Mouse (Mus musculus) ES-CJ7 (cell line): ENCODE measurements around the gene Sema5a.
A peak's percentile ranks its signal among the peaks of the same experiment; 100 is the strongest.

Source experiments
- DNase-seq: peaks from one replicate; pipeline ENCODE4 v3.0.0; 2011; ENCODE audit warnings: low read depth, low spot score

Sema5a gene

DNA sequence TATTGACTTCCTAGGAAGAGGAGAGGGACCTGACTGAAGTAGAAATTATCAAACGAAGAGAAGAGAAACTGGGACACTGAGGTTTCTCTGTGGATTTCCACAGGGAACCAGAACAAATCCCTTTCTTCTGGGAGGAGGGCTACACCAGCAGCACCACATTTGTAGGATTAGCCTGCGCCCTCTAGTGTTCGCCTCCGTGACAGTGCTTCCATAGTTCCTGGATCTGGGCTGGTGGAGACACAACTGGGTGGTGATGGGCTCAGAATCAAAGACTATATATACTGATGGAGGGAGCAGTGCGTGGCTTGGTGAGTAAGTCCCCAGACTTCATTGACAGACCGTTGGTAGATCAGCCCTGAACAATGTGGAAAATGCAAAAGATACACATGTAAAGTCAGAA is 193.0 kb downstream of the Sema5a start:
- DNase-seq: peak; percentile 65

DNA sequence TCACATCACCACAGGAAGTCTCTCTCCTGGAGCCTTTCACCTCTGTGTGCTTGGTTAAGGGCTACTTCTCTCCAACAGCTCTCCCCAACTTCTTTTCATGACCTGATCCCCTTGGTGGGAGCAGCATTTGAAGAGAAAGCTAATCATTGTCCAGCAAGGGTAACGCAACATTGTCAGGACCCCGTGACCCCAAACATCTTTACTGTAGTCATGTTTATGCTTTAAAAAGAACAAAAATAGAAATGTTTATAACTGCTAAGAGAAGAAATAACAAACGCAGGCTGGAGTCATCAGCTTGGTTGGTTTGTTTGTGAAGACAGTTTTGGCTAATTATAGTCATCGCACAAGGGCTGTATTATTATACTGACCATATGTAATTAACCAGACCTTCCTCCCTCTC is 198.1 kb downstream of the Sema5a start:
- DNase-seq: no peak

DNA sequence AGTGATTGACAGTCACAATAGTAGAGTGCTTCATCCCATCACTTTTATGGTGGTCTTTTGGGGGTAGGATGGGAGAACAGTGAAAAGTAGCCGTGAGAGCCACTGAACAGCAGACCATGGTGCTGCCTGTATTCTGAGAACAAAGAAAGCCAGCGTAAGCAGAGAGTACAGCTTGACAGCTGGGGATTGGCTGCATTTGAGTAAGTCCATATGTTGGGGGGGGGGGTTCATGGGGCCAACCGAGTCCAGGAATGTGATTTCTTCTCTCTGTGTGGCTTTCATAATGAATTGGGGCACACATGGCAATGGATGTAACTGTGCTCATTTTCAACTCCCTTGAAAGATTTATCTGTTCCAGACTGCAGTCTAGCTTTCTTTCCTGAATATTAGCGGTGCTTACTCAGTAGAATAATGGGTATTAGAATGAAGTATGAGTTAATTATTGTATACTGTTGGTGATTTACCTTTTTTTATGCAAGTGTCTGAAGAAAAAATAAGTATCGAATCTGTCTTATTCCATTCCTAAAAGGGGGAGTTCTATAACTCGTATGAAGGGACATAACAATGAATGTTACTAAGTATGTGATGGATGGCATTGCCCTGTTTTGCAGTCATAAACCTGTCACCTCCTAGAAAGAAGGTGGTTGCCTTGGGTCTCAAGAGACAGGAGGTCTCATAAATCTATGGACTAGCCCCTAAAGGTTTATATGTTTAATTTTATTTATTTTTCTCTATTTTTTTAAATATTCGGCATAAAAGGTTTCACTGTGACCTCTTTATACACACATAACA is 203.1 kb downstream of the Sema5a start:
- no peak for DNase-seq

DNA sequence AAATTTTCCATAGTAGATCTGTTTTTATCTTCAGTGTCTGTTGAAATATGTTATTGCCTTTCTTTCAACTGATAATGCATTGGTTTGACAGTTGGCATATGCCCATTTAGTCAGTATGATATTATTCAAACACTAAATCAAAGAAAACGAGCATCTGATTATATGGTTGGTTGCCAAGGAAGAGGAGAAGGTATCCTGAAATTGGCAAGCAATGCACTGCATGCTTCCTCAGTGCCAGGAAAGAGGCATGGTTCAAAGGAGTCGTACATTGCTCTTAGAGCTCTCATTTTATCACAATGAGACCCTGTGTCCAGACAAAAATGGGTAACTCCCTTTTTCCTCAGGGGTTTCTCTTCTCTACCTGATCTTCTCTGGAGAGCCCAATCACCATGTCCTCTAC is 214.4 kb downstream of the Sema5a start:
- DNase-seq: no peak

DNA sequence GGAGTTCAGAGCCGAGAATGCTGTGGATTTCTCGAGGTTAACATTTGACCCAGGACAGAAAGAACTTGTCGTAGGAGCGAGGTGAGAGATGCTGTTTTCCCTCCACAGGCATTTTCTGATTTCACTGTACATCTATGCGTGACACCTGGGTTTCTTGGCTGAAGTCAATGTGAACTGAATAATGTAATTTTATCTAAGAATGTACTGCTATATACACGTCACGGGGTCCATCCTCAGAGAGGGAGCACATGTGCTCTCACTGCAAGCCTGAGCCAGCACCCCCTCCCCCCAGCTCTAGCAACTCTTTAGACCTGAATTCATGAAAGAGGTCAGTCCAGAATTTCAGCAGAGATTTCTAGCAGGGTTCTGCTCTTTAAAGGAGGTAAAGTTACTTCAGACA is 215.6 kb downstream of the Sema5a start:
- DNase-seq: no peak

DNA sequence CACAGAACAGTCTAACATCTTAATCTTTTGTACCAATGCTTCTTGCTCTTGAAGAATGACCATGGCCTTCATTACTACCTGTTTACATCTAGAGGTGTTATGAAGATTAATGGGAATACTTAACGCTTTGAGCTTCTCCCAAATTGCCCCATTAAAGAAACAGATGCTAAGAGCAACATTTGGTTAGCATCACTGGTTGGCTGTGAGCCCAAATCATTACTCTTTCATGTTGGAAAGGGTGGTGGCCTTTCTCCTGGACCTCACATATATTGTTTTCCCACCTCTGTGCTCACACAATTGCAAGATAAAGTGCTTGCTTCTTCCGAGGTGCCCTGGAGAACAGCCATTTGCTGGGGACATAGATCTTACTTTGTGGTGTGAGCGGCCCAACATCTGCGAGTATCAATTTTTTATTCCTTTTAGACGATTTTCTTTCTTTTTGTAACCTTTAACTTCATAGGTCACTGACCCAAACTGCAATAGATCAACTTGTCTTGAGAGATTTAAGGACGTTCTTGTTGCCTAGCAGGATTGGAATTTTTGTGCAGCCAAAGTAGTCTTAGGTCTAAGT is 227.0 kb downstream of the Sema5a start:
- DNase-seq: no peak

DNA sequence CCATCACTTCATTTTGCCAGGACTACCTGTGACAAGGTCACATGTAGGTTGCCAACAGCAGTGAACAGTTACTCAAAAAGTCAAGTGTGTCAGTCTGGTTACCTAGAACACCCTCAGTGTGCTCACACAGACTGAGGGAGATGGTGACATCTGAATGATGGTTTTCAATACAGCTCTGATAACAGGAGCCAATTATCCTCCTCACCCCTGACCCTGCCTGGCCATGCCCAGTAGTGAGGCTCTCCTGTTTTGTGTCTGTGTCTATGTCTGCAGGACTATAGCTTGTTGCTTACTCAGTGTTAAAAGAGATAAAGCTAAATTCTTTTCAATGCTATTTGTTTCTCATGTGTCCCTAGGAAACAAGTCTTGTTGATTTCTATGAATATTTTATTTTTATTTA is 236.1 kb downstream of the Sema5a start:
- DNase-seq: no peak

DNA sequence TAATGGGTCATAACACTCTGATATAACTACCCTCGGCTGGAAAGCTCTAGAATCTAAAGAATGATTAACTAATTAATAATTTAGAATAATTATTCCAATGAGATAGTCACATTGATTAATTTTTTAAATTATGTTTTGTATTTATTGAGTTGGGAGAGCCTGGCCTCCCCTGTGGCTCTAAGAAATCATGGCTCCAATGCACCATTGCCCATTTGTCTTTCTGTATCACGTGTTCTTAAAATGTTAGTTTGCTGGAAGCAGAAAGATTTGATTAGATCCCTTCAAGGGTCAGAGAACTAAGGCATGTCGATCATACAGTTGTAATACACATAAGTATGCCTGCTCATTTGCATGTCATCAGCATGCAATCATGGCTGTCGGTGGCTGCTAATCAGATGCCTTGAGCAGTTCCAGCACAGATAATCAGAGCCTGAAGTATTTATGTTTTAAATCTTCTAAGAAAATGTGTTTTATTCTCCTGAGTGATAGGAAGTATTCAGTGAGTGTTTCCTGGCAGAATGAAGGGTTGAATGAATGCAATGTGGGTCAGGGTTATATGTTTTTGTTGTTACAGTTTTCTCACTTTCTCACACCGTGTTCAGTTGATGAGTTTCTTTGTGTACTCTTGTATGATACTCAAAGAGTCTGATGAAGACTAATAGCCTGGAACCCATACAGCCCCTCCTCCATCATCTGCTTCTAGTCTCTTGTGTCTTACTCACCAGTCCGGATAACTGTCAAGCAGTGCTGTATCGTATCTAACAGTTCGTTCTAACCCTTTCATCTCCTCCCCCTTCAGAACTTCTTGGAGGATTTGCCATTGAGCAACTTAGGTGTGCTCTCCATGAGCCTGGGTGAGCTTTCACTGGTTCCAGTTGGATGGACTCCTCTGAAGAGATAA is 240.7 kb downstream of the Sema5a start:
- DNase-seq: no peak

DNA sequence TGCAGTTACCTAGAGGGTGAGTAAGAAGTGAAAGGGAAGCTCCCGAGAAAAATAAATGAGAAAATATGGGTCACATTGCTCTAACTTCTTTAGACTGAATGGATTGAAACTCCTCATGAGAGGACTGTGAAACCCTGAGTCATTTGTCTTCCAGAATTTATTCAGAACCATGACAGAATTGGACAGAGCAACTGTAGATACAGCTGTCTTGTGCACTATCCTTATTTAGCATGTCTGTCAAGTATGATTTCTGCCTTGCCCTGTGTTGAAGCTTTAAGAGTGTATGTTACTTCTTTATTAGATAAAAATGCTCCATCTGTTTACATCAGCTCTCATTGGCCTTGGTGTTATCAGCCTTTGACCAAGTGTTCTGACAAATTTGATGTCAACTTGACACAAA is 243.4 kb downstream of the Sema5a start:
- DNase-seq: no peak

DNA sequence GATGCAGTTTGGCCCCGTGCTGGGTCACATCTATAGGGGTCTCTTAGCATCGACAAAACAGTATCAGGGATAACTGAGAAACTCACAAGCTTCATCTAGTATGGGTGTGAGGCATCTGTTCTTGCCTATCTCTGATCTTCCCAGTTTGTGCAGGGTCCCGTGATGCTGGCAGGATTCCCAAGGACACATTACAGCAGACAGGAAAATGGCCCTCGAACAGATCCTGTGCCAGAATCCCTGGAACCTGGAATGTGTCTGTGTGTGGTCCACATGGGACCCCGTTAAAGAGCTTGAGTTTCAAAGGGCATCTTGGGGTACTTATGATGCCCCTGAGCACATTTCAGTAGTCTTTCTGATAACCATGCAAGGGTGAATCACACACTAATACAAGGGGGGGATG is 249.6 kb downstream of the Sema5a start:
- no peak for DNase-seq

DNA sequence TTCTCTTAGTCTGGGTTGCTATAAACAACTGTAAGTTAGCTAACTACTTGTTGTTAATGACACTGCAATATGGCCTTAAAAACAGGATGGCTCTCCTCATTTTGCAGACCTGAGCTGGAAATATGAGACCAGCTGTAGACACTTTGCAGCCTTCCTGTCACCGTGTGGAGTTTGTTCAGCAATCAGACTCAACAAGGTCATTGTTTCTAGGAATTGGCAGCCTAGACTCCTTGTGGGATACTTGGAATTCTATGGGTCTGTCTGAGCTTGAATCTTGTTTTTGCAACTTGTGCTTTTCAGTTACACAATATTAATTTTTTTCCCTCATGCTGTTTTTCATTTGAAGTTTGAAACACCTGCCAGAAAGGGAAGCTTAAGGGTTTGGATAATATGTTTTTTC is 250.3 kb downstream of the Sema5a start:
- no peak for DNase-seq

DNA sequence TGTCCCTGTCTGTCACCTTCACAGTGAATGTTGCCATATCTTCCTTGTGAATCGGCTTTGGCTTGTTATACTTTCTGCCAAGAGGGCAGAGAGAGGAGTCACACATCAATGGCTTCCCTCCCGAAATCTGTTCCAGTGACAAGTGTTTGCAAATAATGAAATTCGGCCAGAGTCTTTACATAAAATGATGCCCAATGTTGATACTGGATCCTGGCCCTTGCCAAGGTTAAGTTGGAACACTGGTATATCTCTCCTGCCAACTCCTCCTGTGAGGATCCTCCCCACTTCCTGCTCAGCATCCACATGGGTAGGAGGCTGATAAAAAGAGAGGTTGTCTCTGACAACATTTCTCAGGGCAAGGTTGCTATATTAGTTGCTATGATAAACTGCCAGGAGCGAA is 252.3 kb downstream of the Sema5a start:
- no peak for DNase-seq

DNA sequence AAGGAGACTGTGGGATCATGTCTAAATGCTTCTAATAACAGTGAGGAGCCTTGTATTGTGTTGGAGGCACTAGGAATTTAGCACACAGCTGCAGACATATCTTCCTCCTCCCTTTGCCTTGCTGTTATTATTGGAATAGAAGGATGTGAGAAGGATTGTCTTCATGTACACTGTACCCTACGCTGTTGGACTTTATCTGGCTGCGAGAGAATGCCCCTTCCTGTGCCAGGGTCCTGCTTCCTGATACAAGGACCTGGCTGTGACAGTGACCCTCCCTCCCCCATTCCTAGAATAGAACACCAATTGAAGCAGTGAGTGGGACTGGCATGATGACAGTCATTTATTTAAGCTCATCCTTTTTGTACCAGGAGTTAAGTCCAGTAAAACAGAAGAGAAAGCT is 261.3 kb downstream of the Sema5a start:
- DNase-seq: no peak

DNA sequence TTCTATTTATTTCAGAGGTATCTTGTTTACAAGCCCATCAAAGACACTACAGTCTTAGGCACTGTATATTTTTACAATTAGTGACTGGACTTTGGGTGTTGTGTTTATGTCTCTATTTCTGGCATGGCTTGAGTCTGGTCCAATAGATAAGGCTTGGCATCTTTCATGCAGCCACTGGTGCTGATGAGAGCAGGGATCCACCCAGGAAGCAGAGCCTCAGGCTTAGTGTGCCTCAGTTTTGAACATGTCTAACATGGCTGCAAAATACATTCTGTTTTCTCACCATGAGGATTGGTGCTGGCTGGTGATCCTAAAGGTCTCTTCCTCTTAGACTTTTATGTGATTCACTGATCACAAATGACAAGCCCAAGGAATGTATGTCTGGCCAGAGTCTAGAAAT is 263.7 kb downstream of the Sema5a start:
- DNase-seq: no peak

DNA sequence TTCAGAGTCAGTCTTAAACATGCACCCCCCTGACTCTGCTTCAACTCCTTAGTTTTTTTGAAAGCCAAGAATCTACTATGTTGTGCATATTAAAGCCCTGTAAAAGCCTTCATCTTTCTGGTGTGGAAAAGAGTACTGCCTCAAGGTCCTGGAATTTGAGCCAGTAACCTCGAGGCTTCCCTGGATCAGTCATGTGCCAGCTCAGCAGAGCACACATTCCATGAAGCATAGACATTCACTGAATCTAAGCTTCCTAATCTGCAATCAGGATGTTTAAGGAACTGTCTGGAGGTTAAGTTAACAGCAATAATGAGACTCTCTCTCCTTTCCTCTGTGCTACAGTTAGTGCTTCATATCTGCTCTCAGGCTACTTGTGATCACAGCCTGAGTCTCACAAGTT is 270.3 kb downstream of the Sema5a start:
- no peak for DNase-seq

DNA sequence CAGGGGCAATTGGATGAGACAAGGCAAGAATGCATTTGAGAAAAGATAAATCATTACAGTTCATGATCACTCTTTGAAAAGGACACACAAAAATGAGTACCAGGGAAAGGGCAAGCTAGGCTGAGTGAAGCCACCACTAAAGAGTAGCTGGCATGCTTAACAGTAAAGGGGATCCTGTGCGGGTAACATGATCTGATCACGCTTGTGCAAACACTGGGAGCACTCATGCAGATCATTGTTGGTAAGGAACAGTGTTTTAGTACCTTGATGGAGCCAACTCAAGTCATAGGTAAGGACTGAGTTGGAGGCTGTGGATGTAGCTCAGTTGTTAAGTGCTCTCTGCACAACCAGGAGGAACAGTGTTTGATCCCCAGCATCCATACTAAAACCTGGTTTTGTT is 273.3 kb downstream of the Sema5a start:
- no peak for DNase-seq

DNA sequence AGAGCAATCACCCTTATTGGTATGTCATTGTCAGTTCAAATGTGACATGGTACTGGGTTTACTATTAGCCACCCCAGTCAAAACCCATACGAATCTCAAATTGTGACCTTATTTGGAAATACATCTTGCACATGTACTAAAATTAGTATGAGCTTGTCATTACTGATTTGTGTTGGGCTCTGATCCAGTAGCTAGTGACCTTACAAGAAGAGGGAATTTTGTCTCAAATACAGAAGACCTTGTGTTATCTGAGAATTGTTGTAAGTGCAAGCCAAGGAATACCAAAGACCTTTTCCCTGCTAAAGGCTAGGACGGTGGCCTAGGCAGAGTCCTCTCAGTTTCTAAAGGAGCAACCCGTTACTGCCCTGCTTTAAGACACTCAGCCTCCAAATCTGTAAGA is 287.9 kb downstream of the Sema5a start:
- DNase-seq: no peak

DNA sequence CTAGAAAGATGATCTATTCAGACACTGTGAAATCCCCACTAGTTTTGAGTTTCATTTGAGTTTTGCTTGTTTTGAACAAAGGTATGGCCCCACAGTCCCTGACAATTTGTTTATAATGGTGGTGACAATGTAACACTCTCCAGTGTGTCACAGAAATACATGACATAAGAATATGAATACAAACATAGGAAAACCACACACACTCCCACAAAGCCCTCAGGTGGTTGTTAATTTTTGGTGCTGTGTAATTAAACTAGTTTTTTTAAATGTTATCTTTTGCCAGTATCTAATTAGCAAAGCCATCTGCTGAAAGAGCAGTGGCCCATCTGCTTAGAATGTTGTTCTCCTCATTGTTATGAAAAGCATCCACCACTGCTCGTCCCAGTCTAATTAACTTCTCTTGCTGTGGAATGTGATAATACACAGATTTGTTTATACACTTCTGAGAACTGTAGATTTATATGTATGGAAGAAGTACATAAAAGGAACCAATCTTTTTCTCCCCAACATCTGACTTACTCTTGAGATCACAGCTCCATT is 289.0 kb downstream of the Sema5a start:
- no peak for DNase-seq

DNA sequence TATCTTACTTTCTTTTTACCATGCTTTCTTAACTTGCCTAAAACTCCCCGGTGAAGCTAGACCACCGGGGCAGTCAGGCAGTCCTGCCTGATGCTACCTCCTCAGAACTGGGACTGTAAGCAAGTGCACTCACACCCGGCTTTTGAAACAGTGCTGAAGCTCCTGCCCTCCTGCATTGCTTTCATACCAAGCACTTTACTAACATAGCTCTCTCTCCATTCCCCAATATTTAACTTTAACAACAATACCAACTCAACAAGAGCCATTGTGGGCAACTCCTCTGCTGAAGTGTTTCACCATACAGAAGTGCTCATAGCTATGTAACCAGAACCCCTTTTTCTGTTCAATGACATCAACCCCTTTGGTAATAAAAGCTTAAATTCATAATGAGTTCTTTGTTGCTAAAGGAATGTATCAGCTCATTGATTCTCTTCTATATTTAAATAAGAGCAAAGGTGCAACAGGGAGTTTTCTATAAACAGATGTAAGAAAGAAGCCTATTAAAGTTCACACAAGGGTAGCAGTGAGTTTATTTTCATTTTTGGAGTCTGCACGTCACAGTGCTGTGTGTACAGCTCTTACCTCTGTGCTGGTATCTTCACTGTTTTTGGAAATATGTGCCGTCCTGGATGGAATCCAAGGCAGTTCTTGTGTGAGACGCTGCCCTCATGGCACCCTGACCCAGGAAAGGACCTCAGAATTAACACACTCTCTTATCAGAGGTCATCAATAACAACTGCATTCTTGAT is 292.3 kb downstream of the Sema5a start:
- no peak for DNase-seq

DNA sequence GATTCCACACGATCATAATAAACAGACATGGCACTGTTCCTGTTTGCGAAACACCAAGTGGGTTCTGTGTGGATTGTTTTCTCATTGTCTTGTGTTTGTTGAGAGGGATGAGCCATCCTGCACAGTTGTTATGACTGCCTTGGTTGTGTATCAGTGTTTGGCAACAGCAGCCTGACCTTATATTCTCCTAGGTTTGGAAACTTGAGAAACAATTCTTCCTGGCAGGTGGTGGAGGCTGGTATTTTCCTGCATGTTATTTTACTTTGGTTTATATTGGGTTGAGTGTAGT is 292.8 kb downstream of the Sema5a start:
- DNase-seq: no peak

DNA sequence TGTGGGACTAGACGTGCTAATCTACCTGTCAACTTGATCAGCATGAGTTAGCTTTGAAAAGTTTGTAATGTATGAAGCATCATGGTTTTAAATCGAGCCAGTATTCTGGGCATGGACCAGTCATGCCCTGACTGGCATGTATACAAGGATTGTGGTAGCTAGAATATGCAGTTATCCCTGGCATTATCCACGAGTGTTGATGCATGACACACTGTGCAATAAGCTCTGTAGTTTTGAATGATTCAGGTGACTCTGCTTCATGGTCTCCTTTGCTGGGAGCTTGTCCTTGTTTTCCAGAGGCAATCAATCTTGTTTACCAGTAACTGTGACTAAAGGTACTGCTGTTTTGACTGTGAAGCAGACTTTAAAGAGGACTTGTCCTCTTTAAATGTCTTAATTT is 293.5 kb downstream of the Sema5a start:
- DNase-seq: no peak

DNA sequence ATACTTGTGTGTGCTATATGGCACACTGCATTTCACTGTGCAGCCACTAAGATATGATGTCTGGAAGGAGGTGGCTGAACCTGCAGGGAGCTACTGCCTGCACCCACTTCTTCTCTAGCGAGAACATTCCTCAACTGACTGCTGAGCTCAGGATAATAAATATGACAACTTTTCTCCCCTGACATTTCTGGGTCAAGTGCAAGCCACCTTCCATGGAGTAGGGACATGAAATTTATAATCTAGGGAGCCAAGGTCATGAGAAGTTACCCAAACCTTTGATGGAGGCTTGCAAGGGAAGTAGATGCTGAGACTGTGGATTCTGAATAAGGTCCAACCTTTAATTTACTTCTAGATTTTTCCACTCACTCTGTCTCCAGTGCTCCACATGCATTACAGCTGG is 298.1 kb downstream of the Sema5a start:
- DNase-seq: no peak
